Mouse (Mus musculus): ENCODE results near the gene Hs1bp3.

- TF ChIP-seq CTCF (IDR thresholded peaks at IDR 0.05; ENCODE audit: insufficient read depth, low read depth, low read length), result no peak
- no peak for TF ChIP-seq POLR2A (IDR thresholded peaks at IDR 0.05; ENCODE audit: insufficient read depth, low read depth, low read length)
Observed at GRCm38 (mm10) chr12:8295307-8295913, 17.8 kb upstream of the Hs1bp3 start.
